Mouse (Mus musculus): ENCODE data around the gene Acot9. TPM values are rescaled to one million over a fixed set of nuclear protein-coding genes. Genes with fewer than 3 reads are reported as not detected.

The Acot9 gene
- 3.1 and 7.0 TPM in 2 replicates for polyA plus RNA-seq (2012; ENCODE audit: insufficient read depth, low replicate concordance)

DNA sequence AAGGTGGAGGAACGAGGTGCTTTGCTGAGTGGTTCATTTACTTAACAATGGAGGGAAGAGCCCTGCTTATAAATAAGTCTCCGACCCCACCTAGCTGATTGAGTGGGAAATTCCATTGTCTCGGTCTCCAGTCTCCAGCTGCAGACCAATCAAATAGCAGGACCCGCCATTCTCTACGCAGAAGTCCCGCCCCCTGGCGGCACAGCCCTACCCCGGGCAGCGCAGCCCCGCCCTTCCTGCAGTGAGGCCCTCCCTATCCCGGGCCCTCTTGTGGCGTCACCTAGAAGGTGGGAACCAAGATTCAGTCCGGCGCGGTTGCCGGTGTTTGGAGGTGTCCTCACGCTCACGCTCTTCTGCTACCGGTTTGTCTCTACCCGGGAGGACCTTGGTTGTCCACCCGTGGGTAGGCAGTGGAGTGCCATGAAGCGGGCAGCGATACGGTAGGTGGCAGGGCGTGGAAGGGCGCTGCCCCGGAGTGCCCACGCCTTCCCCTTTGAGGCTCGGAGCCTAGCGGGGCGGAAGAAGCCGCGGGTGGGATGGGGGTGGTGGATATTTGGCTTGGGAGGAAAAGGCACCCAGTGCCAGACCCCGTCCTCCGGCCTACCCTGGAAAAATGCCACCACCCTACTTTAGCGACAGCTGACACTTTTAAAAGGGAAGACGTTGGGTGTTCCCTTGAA lies at the start of gene Acot9:
Acot9 (plus strand) TSS at position 209 of the 680 bp plus-strand sequence.
- TF ChIP-seq FLI1 (IDR thresholded peaks at IDR 0.05; ENCODE audit: low read length), result no peak

DNA sequence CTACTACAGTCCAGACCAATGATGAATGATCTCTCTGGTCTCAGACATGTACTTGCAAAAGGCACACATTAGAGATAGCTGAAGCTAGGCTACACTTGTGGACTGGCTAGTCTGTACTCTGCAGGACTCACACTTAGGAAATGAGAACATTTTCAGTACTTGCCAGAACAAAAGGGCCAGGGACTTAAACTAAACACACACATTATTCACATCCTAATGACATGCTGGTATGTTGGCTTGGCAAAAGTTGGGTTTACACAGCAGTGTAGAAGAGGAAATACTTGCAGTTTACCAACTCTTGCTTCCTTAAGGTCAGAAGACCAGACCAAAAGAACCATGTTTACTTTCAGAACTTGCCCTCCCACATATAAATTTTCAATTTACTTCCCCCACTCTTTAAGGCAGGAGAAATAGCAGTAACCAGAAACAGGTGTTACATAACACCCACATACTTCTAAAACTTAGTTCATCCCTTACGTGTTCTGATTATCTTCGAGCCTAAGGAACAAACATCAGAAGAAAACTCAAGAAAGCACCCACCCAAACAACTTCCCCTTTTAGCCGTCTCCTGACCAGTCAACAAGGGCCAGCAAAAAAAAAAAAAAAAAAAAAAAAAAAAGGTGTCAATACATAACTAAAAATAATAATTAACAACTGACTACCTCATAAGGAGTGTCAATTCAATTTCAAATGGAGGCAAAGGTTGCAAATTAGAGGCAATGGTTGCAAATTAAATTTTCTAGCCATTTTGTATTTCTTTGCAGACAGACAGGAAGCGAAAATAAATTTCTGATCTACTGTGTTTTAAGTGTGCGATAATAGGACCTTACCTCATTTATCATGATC lies 47.7 kb upstream of the Acot9 start:
- H3K4me1 ChIP-seq, result peaks cover 9% of the 10 kb centered on the region; the same call in 1 of the 2 replicates
- H3K9me3 ChIP-seq, result no peaks in the 10 kb centered on the region
- no peaks in the 10 kb centered on the region for H3K27me3 ChIP-seq (replicated peaks)
- peak overlapping the region; percentile 95 for H3K4me3 ChIP-seq (replicated peaks)
- peaks cover 14% of the 10 kb centered on the region for H3K36me3 ChIP-seq (replicated peaks; ENCODE audit: low read length)
- TF ChIP-seq FLI1 (IDR thresholded peaks at IDR 0.05; ENCODE audit: low read length), result no peak
- TF ChIP-seq GATA1 (IDR thresholded peaks at IDR 0.05; ENCODE audit: borderline replicate concordance, low read length), result no peak

More for the DNA sequence above, at the start of gene Acot9:
- Histone ChIP-seq H3K36me3 (replicated peaks; ENCODE audit: low read length) (no peaks in the 10 kb centered on the region), H3K27me3 (replicated peaks) (peaks cover 2% of the 10 kb centered on the region), H3K9me3 (no peaks in the 10 kb centered on the region), H3K4me3 (replicated peaks) (peak within 1 kb of the TSS; percentile 92), H3K4me1 (peaks cover 4% of the 10 kb centered on the region; the same call in 1 of the 2 replicates)

DNA sequence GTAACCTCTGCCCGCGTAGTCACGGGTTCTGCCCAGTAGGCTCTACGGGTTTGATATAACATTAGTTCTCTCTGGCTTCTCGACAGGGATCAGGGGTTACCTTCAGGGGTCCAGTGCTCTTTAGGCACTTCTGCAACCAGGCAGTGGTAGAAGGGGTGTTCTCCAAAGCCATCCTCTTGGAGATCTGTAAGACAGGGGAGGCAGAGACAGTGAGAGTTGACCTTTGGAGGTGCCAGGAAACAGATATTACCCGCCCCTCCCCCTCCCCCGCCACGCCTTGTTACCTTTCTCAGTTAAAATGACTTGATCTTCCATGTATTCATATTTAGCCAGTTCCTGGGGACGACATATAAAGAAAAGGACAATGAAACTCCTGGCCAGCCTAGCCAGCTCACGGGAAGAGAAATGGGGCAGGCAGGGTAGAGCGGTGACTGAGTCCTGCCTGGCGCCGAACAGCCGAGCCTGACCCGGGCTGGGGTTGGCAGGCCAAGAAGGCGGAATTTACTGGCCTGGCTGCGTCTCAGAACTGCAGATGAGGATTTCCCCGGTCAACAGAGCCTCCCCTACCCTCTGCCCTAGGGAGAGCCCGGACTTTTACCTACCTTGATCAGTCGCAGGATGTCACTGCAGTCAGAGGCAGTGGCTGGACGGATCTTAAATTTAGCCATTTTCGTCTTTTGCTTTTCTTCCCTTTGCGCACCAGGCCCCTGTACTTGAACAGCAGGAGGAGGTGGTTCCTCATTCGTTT lies 46.6 kb upstream of the Acot9 start:
- TF ChIP-seq GATA1 (IDR thresholded peaks at IDR 0.05; ENCODE audit: borderline replicate concordance, low read length) (no peak), FLI1 (IDR thresholded peaks at IDR 0.05; ENCODE audit: low read length) (no peak)

DNA sequence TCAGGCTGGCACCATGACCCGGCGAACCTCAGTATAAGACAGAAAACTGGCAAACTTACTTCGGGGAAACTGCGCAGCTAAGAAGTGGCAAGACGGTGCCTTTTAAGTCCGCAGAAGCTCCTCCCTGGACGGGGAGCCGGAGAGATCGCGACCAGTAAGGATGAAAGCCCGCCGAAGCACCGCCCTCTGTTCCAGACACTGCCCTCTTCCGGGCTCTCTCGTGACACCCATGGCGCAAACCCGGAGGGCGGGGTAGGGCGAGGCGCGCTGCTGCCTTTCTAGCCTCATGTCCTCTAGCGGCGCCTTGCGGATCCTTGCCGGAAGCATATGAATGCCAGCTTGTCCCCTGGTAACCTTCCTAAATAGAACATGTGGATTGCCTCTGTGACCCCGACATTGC lies 46.0 kb upstream of the Acot9 start, which contains the start of gene Sat1:
Sat1 (minus strand) TSS at position 179 of the 400 bp plus-strand sequence.
- no peaks in the 10 kb centered on the region for H3K27me3 ChIP-seq (replicated peaks)
- peaks cover 9% of the 10 kb centered on the region; the same call in 1 of the 2 replicates for H3K4me1 ChIP-seq
- no peaks in the 10 kb centered on the region for H3K9me3 ChIP-seq
- TF ChIP-seq FLI1 (IDR thresholded peaks at IDR 0.05; ENCODE audit: low read length) (no peak), GATA1 (IDR thresholded peaks at IDR 0.05; ENCODE audit: borderline replicate concordance, low read length) (no peak)
- peaks cover 14% of the 10 kb centered on the region for H3K36me3 ChIP-seq (replicated peaks; ENCODE audit: low read length)
- H3K4me3 ChIP-seq (replicated peaks), result peak within 1 kb of the TSS; percentile 95

More for the DNA sequence above, 46.6 kb upstream of the Acot9 start:
- Histone ChIP-seq H3K27me3 (replicated peaks) (no peaks in the 10 kb centered on the region), H3K4me3 (replicated peaks) (peak overlapping the region; percentile 95), H3K9me3 (no peaks in the 10 kb centered on the region), H3K36me3 (replicated peaks; ENCODE audit: low read length) (peaks cover 14% of the 10 kb centered on the region), H3K4me1 (peaks cover 9% of the 10 kb centered on the region; the same call in 1 of the 2 replicates)

DNA sequence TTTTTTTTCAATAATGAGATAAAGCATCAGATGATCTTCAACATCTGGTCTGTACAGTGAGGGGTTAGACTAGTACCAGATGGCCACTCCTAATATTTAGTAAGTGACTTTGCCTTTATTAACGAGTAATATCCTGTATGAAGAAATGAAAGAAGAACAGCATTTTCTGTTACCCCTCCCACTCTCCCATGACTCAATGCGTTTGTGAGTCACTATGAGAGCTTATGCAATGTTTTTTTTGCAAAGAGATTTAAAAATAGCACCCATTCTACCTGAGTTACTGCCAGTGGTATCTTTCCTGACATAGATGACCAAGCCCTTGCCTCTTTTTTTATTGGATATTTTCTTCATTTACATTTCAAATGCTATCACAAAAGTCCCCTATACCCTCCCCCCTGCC lies 44.0 kb upstream of the Acot9 start:
- Histone ChIP-seq H3K4me1 (peaks cover 9% of the 10 kb centered on the region; the same call in 1 of the 2 replicates), H3K27me3 (replicated peaks) (no peaks in the 10 kb centered on the region), H3K4me3 (replicated peaks) (no peak overlapping the region), H3K9me3 (no peaks in the 10 kb centered on the region), H3K36me3 (replicated peaks; ENCODE audit: low read length) (peaks cover 11% of the 10 kb centered on the region)
- TF ChIP-seq GATA1 (IDR thresholded peaks at IDR 0.05; ENCODE audit: borderline replicate concordance, low read length), result no peak

DNA sequence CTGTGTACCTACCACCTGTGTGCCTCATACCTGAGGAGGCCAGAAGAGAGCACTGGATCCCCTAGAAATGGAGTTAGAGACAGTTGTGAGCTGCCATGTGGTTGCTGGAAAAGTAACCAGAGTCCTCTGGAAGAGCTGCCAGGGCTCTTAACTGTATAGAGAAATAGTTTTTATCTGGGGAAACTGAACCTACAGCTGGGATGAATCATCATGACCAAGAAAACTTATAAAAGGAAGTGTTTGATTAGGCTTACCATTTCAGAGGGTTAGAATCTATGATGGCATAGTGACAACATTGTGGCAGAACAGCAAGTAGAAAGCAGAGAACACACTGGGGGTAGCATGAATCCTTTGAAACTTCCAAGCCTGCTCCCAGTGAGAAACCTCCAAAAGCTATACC lies 5.4 kb upstream of the Acot9 start:
- Histone ChIP-seq H3K36me3 (replicated peaks; ENCODE audit: low read length) (no peaks in the 10 kb centered on the region), H3K4me1 (no peaks in the 10 kb centered on the region)
- no peak for TF ChIP-seq FLI1 (IDR thresholded peaks at IDR 0.05; ENCODE audit: low read length)
- no peak for TF ChIP-seq GATA1 (IDR thresholded peaks at IDR 0.05; ENCODE audit: borderline replicate concordance, low read length)

DNA sequence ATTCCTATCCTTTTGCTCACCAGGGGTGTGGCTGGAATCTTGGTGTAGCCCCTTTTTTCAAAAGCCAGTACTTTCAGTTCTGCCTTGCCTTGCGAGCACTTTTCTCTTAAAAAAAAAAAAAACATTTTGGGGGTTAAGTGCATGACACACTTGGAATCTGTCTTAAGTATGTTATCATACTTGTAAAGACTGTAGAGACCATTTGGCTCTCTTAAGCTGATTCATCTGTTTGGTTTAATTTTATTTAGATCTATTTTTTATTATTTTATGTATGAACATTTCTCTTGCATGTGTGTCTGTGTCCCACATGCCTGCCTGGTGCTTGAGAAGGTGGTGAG lies 641 bp downstream of the Acot9 start:
- Histone ChIP-seq H3K36me3 (replicated peaks; ENCODE audit: low read length) (no peaks in the 10 kb centered on the region), H3K4me1 (peaks cover 4% of the 10 kb centered on the region; the same call in 1 of the 2 replicates), H3K4me3 (replicated peaks) (peak overlapping the region; percentile 92), H3K27me3 (replicated peaks) (peaks cover under 1% of the 10 kb centered on the region), H3K9me3 (no peaks in the 10 kb centered on the region)
- no peak for TF ChIP-seq GATA1 (IDR thresholded peaks at IDR 0.05; ENCODE audit: borderline replicate concordance, low read length)
- no peak for TF ChIP-seq FLI1 (IDR thresholded peaks at IDR 0.05; ENCODE audit: low read length)

More for the DNA sequence above, 5.4 kb upstream of the Acot9 start:
- Histone ChIP-seq H3K4me3 (replicated peaks) (no peak overlapping the region), H3K9me3 (no peaks in the 10 kb centered on the region), H3K27me3 (replicated peaks) (peaks cover 2% of the 10 kb centered on the region)

DNA sequence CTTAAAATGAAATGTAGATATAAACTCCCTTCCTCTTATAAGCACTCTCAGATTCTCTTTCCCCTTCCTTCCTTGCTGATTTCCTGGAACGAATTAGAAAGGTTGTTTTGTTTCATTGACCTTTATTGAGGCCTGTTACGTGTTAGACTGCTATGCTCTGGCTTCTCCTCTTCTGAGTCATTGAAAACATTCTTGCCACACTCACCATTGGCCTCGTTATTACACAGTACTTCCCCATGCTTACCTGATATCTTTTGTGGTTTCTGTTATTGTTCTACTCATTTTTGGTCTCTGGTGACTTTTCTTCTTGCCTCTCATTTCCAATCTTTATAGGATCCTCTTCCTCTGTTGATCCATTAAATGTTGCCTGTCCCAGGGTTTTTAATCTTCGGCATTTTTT lies 16.2 kb downstream of the Acot9 start:
- Histone ChIP-seq H3K4me1 (no peaks in the 10 kb centered on the region), H3K36me3 (replicated peaks; ENCODE audit: low read length) (peaks cover 67% of the 10 kb centered on the region), H3K4me3 (replicated peaks) (no peak overlapping the region), H3K27me3 (replicated peaks) (no peaks in the 10 kb centered on the region), H3K9me3 (no peaks in the 10 kb centered on the region)
- TF ChIP-seq FLI1 (IDR thresholded peaks at IDR 0.05; ENCODE audit: low read length) (no peak), GATA1 (IDR thresholded peaks at IDR 0.05; ENCODE audit: borderline replicate concordance, low read length) (no peak)

DNA sequence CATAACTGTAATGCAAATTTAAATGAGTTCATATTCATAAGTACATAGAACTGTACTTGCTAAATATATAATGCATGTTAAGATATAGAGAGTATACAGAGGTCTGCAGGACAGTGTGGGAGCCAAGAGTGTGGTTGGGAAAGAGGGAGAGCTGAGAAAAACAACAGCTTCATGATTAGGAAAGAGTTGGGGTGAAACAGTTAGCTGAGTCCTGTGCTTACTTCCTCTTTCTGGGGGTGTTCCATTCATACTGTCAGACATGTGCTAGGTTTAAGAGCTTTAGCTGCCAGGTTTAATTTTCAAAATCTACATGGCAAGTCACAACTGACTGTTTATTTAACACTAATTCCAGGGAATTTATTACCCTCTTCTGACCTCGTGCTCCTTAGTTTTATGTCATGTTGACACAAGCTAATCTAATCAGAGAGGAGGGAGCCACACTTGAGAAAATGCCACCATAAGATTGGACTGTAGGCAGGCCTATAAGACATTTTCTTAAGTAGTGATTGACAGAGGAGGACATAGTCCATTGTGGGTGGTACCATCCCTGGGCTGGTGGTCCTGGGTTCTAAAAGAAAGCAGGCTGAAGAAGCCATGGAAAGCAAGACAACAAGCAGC lies 18.3 kb downstream of the Acot9 start:
- no peaks in the 10 kb centered on the region for H3K27me3 ChIP-seq (replicated peaks)
- no peaks in the 10 kb centered on the region for H3K4me1 ChIP-seq
- TF ChIP-seq FLI1 (IDR thresholded peaks at IDR 0.05; ENCODE audit: low read length), result no peak
- TF ChIP-seq GATA1 (IDR thresholded peaks at IDR 0.05; ENCODE audit: borderline replicate concordance, low read length), result no peak
- peaks cover 64% of the 10 kb centered on the region for H3K36me3 ChIP-seq (replicated peaks; ENCODE audit: low read length)
- no peak overlapping the region for H3K4me3 ChIP-seq (replicated peaks)
- H3K9me3 ChIP-seq, result no peaks in the 10 kb centered on the region

All from megakaryocyte, embryonic 14.5 days (primary cell).